Mouse (Mus musculus) G1E-ER4 (cell line): ENCODE data around the gene Col27a1. TPM values are rescaled to one million over a fixed set of nuclear protein-coding genes. Genes with fewer than 3 reads are reported as not detected.

Experiments used
- GATA1 ChIP-seq: IDR thresholded peaks from one replicate; pipeline ENCODE4 v1.8.0; 2012; ENCODE audit warnings: low read length, inconsistent platforms
- polyA plus RNA-seq: library from polyadenylated mRNA; stranded (reverse); fragments of >175 nt; gene quantifications from 2 replicates; pipeline ENCODE4 v1.2.3, GENCODE M21; 2012

The Col27a1 gene
- polyA plus RNA-seq, 1 experiment: not detected

DNA sequence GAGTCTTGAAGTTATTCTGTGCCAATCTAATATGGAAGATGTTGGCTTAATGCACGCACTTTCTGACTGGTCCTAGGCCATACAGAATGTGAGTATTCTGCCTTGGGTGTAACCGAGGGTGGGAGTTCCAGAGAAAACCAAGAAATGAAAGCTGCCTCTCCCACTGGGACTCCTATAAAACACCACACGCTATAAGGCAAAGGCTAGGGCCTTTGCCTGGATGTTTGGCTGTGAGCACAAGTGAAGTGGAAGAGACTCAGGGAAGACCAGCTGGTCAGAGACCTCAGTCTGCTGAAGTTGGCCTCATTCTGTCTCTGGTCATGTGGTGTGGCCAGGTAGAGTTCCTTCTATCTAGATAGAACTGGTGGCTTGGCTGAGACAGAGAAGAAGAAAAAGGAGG lies 23.4 kb downstream of the Col27a1 start:
- no peak for TF ChIP-seq GATA1

DNA sequence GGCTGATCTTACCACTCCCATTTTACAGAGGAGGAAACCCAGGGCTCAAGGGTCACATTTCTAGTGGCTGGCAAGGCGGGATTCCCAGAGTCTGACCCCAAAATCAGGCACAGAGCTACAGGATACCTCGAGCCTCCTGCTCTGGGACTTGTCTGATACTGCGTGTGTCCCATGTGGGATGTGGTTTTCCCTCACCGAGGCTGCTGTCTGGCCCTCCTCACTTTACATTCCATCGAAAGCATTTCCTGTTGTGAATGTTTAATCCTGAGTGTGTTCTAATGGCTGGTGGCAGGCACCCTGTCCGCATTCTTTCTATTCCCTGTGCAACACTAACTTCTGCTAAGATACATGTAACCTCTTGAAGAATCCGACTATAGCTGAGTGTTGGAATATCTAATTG lies 24.3 kb downstream of the Col27a1 start:
- no peak for TF ChIP-seq GATA1

DNA sequence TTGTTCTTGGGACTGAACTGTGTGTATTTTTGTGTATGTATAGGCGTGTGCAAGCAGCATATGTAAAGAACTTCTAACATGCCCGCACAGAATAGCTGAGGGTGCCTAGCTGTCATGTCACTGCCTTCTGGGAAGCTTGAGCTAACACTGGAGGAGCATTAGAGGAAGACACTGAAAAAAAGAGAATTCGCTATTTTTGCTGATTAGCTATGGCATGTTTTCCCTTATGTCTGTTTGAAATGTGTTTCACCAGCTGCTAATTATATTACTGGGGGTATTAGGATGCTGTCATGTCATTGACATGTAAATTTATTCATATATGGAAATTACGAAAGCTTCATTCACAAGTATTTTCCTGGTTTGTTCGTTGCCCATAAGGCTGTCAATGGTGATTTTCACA lies 24.9 kb downstream of the Col27a1 start:
- no peak for TF ChIP-seq GATA1

DNA sequence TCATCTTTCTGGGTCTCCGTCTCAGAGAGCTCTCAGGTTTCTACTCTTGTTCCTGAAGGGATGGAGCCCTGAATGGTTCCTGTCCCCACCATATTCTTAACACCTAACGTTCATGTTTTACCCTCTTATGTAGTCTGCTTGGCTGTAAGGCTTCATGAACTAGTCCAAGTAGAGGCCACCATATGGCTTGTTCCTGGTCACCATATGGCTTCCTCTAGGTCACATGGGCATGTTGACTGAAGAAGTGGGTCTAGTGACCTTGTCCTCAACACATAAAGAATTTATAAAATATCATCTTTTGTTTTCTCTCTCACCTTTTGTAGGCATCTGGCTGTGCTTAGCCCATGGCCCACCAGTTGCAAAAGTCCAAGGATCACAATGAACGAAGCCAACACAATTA lies 27.2 kb downstream of the Col27a1 start:
- TF ChIP-seq GATA1: no peak

DNA sequence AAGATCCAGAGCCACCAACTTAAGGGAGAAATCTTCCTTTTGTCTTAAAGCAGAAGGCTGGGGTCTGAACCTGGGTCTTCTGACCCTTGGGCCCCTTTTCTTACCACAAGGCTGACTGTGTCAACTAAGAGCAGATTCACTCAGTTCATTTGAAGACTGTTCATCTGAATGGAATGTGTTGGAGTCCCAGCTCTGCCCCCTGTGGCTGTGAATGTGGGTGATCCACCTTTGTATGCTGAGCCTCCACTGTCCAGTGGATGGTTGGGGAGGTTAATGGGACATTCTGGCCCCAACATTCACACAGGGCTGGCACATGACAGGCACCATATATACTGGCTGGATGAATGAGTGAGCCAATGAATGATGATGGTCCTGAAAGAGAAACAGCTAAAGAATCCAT lies 34.2 kb downstream of the Col27a1 start:
- TF ChIP-seq GATA1: no peak

DNA sequence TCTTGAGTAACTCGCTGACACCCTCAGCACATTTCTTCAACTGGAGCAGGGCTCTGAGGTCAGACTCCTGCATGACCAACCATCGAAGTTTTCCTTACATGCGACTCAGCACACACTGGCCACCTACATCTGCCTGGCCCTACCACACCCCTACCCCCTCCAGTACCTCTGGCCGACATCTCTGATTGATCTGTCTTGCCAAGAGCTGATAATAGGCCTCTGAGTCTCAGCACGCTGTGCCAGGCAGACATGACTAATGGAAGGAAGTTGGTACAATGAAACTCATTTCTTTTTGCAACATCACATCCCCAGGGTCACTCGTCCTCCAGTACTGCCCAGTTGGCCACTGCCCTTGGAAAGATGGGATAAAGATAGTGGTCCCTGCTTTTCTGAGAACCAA lies 35.1 kb downstream of the Col27a1 start:
- no peak for TF ChIP-seq GATA1

DNA sequence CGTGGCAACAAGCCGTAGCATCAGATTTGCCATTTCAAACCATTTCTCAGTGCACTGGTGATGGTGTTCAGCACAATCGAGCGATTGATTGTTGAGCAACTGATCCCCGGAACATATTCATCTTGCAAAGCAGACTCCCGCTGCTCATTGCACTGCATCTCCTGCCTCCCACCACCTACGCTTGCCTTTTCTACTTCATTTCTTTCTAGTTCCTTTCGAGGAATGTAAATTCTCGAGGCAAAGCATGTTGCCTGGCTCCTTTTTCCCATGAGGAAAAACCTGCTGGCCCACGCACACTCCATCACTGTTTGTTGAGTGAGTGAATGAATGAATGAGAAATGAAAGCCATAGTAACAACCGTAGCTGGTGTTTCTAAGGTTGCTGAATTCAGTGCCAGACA lies 38.0 kb downstream of the Col27a1 start:
- no peak for TF ChIP-seq GATA1

DNA sequence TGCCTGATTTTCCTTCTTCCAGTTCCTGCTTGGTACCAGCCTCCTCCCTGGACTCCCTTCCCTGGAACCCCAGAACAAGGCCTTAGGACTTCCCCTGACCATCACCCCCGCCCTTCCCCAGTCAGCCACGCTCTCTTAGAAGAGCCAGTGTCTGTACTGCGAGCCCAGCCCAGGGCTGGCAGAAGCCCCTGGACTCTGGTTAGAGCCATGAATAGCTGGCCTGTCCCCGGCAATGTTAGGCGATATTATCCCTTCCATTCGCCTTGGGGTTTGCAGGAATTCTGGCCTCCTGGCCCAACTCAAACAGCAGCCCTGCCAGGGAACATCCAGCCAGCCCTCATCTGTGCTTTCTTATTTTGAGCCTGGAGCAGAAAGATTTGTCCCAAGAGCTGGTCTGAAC lies 39.9 kb downstream of the Col27a1 start:
- TF ChIP-seq GATA1: no peak

DNA sequence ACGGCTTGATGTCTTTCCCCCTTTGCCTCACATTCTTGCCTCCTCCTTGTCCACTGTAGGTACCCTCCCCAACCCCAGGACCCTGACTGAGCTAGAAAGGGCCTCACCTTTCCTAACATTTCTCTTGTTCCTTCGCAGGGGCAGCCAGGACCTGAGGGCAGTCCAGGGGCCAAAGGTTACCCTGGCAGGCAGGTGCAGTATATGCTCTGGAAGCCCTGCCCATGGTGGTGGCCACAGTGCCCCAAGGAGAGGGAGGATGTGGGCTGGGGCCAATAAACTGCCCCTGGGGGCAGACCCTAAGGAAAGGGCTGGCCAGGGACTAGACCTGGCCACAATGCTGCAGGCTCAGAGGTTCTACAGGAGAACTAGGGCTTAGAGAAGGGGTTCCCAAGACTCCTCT lies 40.3 kb downstream of the Col27a1 start:
- TF ChIP-seq GATA1: no peak

DNA sequence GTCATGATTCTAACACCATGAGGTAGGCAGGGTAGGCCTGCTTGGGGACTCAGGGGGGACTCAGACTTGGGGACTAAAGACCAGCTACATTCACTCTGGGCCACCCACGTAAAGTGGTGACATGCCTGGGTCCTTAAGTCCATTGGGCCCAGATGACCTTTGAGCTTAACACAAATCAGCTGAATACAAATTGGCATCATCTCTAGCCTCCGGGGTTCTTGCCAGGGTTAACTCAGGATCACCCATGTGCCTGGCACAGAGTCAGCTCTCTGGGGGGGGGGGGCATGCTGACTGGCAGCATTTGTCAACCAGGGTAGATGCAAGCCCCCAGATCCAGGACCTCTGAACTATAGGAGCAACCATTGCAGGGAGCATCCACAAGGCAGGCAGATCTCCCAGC lies 42.6 kb downstream of the Col27a1 start:
- no peak for TF ChIP-seq GATA1

DNA sequence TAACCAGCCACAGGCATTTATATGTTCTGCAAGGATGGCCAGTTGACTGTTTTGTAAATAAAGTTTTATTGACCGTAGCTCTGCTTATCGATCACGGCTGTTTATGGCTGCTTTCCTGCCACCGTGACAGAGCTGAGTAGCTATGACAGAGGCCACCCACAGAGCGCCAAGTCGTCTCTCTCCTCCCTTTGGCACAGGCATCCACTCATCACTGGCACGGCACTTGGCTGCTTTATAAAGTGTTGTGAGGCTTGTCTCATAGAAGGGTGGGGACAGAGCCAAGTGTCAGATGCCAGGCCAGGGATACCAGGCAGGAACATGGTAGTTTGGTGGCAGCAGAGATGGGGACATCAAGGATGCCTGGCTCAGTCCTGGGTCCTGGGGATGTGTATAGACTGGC lies 43.5 kb downstream of the Col27a1 start:
- no peak for TF ChIP-seq GATA1

DNA sequence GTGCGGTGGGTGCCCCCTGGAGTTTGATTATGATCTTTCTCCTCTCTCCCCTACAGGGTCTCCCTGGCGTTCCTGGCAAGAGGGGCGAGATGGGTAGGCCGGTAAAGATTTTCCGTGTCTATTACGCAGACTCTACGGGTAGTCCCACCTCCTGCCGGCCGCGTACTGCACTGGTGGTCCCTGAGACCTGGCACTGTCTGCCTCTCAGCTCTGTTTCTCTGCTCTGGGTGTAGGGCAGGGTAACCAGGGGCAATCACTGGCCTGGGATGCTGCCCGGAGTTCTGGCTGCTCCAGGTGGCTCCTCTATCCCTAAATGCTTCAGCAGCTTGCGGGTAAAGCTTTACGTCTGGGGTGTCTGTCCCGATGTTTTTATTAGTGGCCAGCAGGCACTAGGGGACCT lies 44.3 kb downstream of the Col27a1 start:
- TF ChIP-seq GATA1: no peak

DNA sequence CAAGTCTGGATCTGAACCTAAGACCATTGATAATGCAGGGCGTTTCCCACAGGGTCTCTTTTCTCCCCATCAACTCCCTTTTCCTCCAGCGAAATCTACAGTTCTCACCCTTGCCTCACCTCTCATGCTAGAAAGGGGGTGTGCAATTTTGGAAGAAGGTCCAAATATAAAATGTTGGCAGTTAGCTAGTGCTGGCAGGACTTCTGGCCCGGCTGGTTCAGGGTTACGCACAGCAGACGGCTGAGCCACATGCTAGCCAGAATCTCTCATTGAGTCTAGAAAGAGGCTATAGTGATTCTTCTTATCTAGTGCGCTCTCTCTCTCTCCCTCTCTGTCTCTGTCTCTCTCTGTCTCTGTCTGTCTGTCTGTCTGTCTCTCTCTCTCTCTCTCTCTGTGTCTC lies 45.3 kb downstream of the Col27a1 start:
- no peak for TF ChIP-seq GATA1

DNA sequence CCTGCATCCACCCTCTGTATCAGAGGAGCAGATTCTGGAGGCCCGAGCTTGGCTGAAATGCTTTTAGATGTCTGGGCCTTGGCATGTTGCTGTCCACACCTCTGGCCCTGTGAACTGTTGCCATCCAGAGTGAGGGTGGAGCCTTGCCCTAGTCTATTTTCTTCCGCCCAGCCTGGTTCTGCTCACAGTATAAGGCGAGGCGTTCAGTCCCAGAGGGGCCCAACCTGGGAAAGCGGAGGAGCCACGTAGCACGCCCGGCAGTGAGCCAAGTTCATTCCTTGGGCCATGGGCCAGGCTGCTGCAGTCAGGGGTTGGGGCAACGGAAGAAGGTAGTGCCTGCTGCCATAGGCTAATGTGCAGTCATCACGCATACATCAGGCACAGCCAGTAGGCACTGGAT lies 46.7 kb downstream of the Col27a1 start:
- TF ChIP-seq GATA1: no peak

DNA sequence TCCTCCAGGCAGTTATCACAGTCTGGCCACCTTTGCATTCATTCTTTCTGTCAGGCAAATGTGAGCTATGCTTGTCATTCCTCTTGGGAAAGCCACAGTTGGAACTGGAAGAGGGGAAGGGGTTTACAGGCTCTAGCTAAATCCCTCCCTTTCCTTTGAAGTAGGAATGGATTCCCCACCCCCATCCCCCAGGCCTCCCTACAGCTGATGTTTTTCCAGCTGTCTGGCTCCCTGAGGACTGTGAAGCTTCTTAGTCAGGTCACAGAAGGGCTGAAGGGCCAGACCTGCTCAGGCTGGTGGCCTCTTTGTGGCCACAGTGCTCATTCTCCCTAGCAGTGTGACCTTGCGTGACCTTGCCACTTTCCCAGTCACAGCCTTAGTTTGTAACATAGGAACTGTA lies 49.1 kb downstream of the Col27a1 start:
- TF ChIP-seq GATA1: no peak

DNA sequence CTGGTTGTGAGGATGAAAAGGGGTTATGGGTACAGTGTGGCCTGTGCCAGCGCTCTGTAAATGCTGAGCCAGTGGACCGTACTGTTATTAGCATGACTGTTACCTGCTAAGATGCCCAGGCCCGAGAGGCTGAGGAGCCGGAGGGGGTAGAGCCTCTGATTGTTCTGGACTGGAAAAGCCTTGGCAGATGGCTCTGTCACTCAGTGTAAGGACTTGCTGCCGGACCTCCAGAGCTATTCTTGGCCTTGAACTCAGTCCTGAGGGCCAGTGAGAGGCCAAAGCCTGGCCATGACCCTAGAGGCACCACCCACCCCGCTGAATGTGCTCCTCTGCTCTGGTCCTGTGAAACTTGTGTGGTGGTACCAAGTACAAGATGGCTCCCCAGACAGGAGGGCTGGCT lies 52.5 kb downstream of the Col27a1 start:
- TF ChIP-seq GATA1: no peak

DNA sequence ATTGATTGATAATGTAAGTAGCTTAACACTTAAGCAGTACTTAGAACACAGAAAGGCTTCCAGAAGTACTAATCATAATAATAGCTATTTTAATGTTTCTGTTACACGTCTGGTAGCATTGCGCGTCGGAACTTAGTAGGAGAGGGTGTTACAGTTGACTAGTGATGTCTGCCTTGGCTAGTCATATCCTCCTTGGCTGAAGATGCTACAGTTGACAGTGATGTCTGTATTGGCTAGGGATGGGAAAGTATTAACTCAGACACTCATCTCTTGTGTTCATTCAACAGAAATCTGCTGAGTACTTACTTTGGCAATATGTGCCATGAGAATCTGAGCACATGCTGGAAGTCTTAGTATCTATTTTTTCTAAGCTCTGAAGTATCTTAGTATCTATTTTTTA lies 53.3 kb downstream of the Col27a1 start:
- TF ChIP-seq GATA1: no peak

DNA sequence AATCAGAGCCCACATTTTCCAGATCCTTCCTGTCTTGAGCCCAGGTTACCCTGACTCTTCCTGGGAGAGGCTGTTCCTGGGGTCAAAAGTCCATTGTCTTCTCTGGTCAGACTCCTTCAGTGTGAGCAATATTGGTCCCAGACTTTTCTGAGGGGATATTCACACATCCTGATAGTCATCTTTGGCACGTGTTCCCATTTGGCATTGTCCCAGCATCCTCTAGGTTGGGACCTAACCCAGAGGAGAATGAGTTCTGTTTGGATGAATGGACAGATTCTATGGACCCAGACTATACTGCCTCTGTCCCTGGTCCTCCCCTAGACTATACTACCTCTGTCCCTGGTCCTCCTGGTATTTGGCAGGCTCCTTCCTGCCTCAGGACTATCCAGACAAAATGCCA lies 53.8 kb downstream of the Col27a1 start:
- no peak for TF ChIP-seq GATA1

DNA sequence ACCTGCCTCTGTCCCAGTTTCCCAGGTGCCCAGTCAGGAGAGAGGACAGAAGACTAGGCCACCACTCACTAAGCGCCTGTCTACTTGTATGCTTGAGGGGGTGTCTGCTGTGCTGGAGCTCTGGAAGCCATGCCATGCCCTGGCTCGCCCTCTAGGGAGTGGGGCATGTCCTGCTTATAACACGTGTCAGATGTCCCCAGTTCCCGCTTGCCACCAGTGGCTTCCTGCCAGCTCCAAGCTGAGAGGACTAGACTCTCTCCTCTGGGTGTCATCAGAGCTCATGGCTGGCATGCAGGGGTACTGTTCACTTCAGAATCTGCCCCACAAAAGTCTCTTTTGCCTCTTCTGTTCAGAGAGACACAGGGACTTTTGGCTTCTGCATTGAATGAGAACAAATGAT lies 55.0 kb downstream of the Col27a1 start:
- no peak for TF ChIP-seq GATA1
